Mouse (Mus musculus) lung, embryonic 15.5 days (tissue): Measurements from ENCODE around the gene Slc25a13. TPM values are rescaled to one million over a fixed set of nuclear protein-coding genes. Genes with fewer than 3 reads are reported as not detected.

ENCODE experiments used
- ATAC-seq: fragments of 200-750 bp; cut with Nextera tagmentation; 2 replicates; pipeline ENCODE4 v1.8.0; 2017; ENCODE audit warnings: moderate number of reproducible peaks, borderline replicate concordance; ENCODE audit not compliant: low FRiP score, low TSS enrichment; ENCODE audit errors: extremely low read depth
- H3K27ac ChIP-seq: fragments of 300-500 bp; sonication (generic); 2 replicates; pipeline ENCODE4 v1.5.1; 2015; ENCODE audit warnings: moderate library complexity, mild to moderate bottlenecking, inconsistent platforms
- H3K27me3 ChIP-seq: fragments of 300-500 bp; sonication (generic); 2 replicates; pipeline ENCODE4 v1.6.1; 2015; ENCODE audit warnings: inconsistent platforms
- H3K36me3 ChIP-seq: fragments of 300-500 bp; sonication (generic); 2 replicates; pipeline ENCODE4 v1.6.1; 2015; ENCODE audit warnings: inconsistent platforms
- H3K4me1 ChIP-seq: fragments of 300-500 bp; sonication (generic); 2 replicates; pipeline ENCODE4 v1.6.1; 2015; ENCODE audit warnings: inconsistent platforms
- H3K4me2 ChIP-seq: fragments of 300-500 bp; sonication (generic); 2 replicates; pipeline ENCODE4 v1.6.1; 2015; ENCODE audit warnings: inconsistent platforms, mild to moderate bottlenecking, moderate library complexity
- H3K4me3 ChIP-seq: fragments of 300-500 bp; sonication (generic); 2 replicates; pipeline ENCODE4 v1.5.1; 2015; ENCODE audit warnings: mild to moderate bottlenecking, inconsistent platforms
- H3K9ac ChIP-seq: fragments of 300-500 bp; sonication (generic); 2 replicates; pipeline ENCODE4 v1.6.1; 2015; ENCODE audit warnings: inconsistent platforms
- H3K9me3 ChIP-seq: fragments of 300-500 bp; sonication (generic); 2 replicates; pipeline ENCODE4 v1.6.1; 2016; ENCODE audit warnings: inconsistent platforms
- WGBS: fragments of 180-500 bp; shearing (Covaris S2); methylation state at CpG from one replicate; pipeline ENCODE4 v1.1.7; 2015; 5-methylcytosine and 5-hydroxymethylcytosine counted together
- polyA plus RNA-seq: library from polyadenylated mRNA; unstranded; fragments of >200 nt; fragmentation: Nextera tagmentation; extraction: Ambion mirVana; gene quantifications from 2 replicates; pipeline ENCODE4 v1.2.1, GENCODE M21; 2015

Slc25a13 gene
- 30.4 and 30.7 TPM in 2 replicates for polyA plus RNA-seq

- H3K36me3 ChIP-seq, result no peaks in the 10 kb centered on the region
- WGBS, result under 1% methylated on average over 51 of the region's 51 CpGs
- no peaks in the 10 kb centered on the region for H3K27me3 ChIP-seq
- peak within 1 kb of the TSS; percentile 56 for H3K9ac ChIP-seq
- H3K4me3 ChIP-seq, result peak within 1 kb of the TSS; percentile 66
- H3K9me3 ChIP-seq, result no peaks in the 10 kb centered on the region
- peak within 1 kb of the TSS; percentile 85 for H3K4me2 ChIP-seq
- H3K27ac ChIP-seq, result no peak within 1 kb of the TSS
- ATAC-seq, result peak; percentile 96
- peaks cover 9% of the 10 kb centered on the region; the same call in 1 of the 2 replicates for H3K4me1 ChIP-seq
These were observed at the start of gene Slc25a13 for GRCm38 (mm10) chr6:6216507-6217285. Gene Slc25a13, minus strand, starts transcription at chr6:6217173.

- H3K4me2 ChIP-seq, result no peak overlapping the region
- H3K4me3 ChIP-seq, result no peak overlapping the region
- no peaks in the 10 kb centered on the region for H3K36me3 ChIP-seq
- H3K27me3 ChIP-seq, result no peaks in the 10 kb centered on the region
- 74% methylated on average over 7 of the region's 7 CpGs for WGBS
- H3K27ac ChIP-seq, result no peak overlapping the region
- no peak for ATAC-seq
- H3K9ac ChIP-seq, result no peak overlapping the region
- H3K9me3 ChIP-seq, result no peaks in the 10 kb centered on the region
- no peaks in the 10 kb centered on the region for H3K4me1 ChIP-seq
These were observed 48.8 kb upstream of the Slc25a13 start for GRCm38 (mm10) chr6:6265761-6266160.

DNA sequence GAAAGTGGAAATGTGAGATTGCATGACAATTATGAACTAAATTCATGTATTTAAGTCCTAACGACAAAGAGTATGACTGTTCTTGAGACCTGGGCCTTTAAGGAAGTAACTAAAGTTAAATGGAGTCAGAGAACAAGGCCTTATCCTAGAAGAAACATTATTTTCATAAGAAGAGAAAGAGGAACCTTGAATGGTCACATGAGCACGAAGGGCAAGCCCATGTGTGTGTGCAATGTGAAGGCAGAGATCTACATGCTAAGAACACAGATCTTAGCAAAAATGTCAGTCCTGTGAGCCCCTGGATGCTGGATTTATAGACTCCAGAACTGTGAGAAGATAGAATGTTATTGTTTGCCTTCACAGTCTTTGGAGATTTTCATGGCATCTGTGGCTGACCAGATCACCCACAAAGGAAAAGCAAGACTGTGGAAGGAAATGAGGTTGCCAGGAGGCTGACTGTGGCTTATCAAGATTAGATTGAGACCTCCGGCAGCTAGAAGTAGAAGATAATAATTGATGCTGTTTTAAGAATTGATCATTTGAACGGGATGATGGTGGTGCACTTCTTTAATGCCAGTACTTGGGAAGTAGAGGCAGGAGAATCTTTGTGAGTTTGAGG is 46.4 kb upstream of the Slc25a13 start:
- Histone ChIP-seq H3K4me3 (no peak overlapping the region), H3K27me3 (no peaks in the 10 kb centered on the region), H3K9me3 (no peaks in the 10 kb centered on the region), H3K27ac (no peak overlapping the region), H3K9ac (no peak overlapping the region), H3K36me3 (no peaks in the 10 kb centered on the region), H3K4me2 (no peak overlapping the region), H3K4me1 (no peaks in the 10 kb centered on the region)
- WGBS, result 76% methylated on average over 4 of the region's 4 CpGs
- no peak for ATAC-seq

DNA sequence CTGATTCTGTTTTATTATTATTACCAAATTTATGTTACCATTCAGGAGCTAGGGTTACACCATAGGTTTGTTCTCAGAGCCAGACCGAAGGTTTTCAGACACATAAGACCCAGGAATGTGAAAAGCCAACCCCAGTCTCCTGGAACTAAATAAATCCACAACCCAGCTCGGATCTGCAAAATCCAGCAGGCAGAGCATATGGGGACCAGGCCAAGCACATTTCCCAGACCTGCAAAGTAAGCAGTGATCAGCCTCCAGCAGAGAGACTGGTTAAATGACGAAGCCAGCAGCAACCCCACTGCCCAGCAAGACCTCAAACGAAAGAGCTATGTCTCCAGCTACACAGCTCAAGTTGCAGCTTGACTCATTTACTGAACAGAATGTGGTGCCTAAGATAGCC is 43.9 kb upstream of the Slc25a13 start:
- ATAC-seq, result no peak
- no peak overlapping the region for H3K27ac ChIP-seq

DNA sequence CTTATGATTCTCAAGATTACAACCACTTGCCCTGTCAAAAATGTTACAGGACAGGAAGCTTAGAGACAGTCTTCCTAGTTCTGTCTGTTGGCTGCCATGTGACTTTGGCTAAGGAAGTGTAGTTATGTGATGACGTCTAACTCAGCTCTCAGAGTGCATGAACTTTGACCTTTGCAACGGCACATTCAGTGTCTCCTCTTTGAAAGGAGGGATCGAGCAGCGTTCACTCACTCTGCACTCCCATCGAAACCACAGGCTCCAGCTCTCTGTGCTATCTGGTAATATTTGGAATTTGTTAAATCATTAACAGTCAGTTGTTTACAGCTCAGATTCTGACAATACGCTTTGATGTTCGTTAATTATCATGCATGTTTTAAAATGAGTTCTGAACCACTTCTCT is 31.5 kb upstream of the Slc25a13 start:
- ATAC-seq, result no peak
- no peaks in the 10 kb centered on the region for H3K4me1 ChIP-seq
- H3K27me3 ChIP-seq, result no peaks in the 10 kb centered on the region

More for the DNA sequence above, 43.9 kb upstream of the Slc25a13 start:
- Histone ChIP-seq H3K9me3 (no peaks in the 10 kb centered on the region), H3K4me2 (no peak overlapping the region), H3K36me3 (no peaks in the 10 kb centered on the region), H3K4me1 (no peaks in the 10 kb centered on the region), H3K9ac (no peak overlapping the region), H3K27me3 (no peaks in the 10 kb centered on the region), H3K4me3 (no peak overlapping the region)
- WGBS, result 63% methylated on average over 4 of the region's 4 CpGs

DNA sequence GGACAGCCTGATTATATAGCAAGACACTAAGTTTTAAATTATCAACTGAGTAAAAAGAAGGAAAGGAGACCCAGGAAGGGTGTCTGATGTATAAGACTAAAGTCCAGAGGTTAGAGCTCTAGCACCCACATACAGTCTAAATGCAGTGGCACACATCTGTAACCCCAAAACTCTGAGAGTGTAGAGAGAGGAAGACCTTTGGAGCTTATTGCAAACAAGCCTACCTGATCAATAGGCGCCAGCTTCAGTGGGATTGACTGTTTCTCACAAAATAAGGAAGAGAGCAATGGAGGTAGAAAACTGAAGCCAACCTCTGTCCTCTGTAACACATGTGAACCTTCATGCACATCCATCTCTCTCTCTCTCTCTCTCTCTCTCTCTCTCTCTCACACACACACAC is 26.9 kb upstream of the Slc25a13 start:
- Histone ChIP-seq H3K27ac (no peak overlapping the region), H3K4me2 (no peak overlapping the region), H3K9me3 (no peaks in the 10 kb centered on the region), H3K9ac (no peak overlapping the region), H3K4me1 (0 out of 2 replicates have a peak, but pooled peaks cover 3% of the 10 kb centered on the region), H3K27me3 (no peaks in the 10 kb centered on the region), H3K4me3 (no peak overlapping the region), H3K36me3 (no peaks in the 10 kb centered on the region)
- ATAC-seq, result no peak
- WGBS, result 80% methylated on average over 1 of the region's 1 CpGs

More for the DNA sequence above, 31.5 kb upstream of the Slc25a13 start:
- Histone ChIP-seq H3K4me2 (no peak overlapping the region), H3K9me3 (no peaks in the 10 kb centered on the region), H3K36me3 (no peaks in the 10 kb centered on the region), H3K4me3 (no peak overlapping the region), H3K27ac (no peak overlapping the region), H3K9ac (no peak overlapping the region)
- WGBS, result 44% methylated on average over 7 of the region's 7 CpGs

DNA sequence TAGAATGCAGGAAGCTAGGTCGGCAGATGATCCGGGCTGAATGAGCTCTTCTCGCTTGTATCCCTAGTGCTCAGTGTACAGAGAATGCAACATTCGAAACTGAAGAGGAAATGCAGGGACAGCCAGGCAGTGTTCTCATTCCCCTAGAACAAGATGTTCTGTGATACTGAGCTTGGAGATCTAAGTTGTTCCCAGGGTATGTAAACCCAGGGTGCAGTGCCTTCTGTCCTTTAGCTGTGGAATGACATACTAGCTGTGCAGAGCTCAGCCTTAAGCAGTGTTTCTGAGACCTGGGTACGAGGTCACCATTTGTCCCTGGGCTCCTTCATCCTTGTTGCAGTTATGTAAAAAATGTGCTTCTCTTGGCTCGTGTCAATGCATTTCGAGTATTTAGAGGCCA is 25.1 kb upstream of the Slc25a13 start:
- 61% methylated on average over 7 of the region's 7 CpGs for WGBS
- Histone ChIP-seq H3K9ac (no peak overlapping the region), H3K27ac (no peak overlapping the region), H3K4me2 (no peak overlapping the region), H3K36me3 (no peaks in the 10 kb centered on the region), H3K27me3 (no peaks in the 10 kb centered on the region), H3K9me3 (no peaks in the 10 kb centered on the region), H3K4me3 (no peak overlapping the region), H3K4me1 (0 out of 2 replicates have a peak, but pooled peaks cover 3% of the 10 kb centered on the region)
- ATAC-seq, result no peak

DNA sequence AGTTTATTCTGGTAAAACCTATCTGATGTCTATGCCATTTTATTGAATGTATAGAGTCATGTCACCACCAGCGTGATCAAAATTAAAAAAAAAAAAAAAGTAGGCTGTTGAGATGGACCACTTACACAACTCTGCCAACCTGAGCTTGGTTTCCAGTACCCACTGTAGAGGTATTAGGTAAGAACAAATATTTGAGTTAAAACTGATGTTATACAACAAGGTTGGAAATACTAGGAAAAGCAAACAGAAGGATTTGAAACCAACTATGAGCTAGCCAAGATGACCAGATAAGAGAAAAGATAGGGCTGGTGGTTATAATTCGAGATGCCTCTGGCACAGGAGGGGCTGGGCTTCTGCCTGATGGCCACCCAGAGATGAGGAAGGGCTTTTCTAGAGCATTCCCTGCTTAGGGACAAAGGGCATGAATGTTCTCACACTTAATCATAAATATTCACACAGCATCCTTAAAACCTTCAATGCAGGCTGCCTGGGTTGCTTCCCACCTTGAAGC is 19.9 kb upstream of the Slc25a13 start:
- H3K4me2 ChIP-seq, result no peak overlapping the region
- WGBS, result 76% methylated on average over 2 of the region's 2 CpGs

DNA sequence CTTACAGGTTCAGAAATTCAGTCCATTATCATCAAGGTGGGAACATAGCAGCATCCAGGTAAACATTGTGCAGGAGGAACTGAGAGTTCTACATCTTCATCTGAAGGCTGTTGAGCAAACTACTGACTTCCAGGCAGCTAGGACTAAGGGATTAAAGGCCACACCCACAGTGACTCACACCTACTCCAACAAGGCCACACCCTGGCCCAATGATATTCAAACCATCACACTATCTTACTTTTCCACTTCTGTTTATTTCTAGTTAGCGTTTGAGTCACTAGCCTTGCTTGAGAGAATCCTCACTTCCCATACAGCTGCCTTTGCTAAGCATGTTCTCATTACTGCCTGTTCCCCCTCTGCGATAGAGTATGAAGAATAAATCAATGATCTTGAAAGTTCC is 13.3 kb upstream of the Slc25a13 start:
- no peaks in the 10 kb centered on the region for H3K27me3 ChIP-seq
- no peak for ATAC-seq
- H3K9me3 ChIP-seq, result no peaks in the 10 kb centered on the region
- H3K27ac ChIP-seq, result no peak overlapping the region
- H3K9ac ChIP-seq, result no peak overlapping the region
- H3K36me3 ChIP-seq, result no peaks in the 10 kb centered on the region
- no peak overlapping the region for H3K4me2 ChIP-seq
- 72% methylated on average over 2 of the region's 2 CpGs for WGBS
- H3K4me1 ChIP-seq, result no peaks in the 10 kb centered on the region
- H3K4me3 ChIP-seq, result no peak overlapping the region

More for the DNA sequence above, 19.9 kb upstream of the Slc25a13 start:
- H3K9ac ChIP-seq, result no peak overlapping the region
- H3K4me1 ChIP-seq, result 0 out of 2 replicates have a peak, but pooled peaks cover 3% of the 10 kb centered on the region
- no peaks in the 10 kb centered on the region for H3K36me3 ChIP-seq
- H3K27me3 ChIP-seq, result no peaks in the 10 kb centered on the region
- no peaks in the 10 kb centered on the region for H3K9me3 ChIP-seq
- H3K27ac ChIP-seq, result no peak overlapping the region
- no peak for ATAC-seq
- H3K4me3 ChIP-seq, result no peak overlapping the region

DNA sequence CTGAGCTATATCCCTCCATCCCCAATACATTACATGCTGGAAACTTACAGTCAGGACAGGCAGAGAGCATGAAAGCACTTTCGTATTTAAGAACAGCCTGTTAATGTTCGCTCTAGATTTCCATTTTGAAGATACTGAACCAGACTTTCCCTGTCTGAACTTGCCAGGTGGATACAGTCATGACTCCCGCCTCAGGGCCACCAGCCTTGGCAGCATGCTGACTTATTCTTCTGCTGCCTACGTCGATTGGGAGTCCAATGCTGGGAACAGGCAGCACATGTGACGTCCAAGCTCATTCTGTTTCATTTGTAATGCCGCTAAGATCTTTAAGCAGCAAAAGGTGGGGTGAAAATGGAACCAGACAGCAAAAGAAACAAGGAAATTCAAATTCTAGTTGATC is 5.7 kb upstream of the Slc25a13 start:
- H3K27me3 ChIP-seq, result no peaks in the 10 kb centered on the region
- no peak overlapping the region for H3K4me3 ChIP-seq
- no peak overlapping the region for H3K27ac ChIP-seq
- no peak overlapping the region for H3K9ac ChIP-seq
- no peak for ATAC-seq
- no peaks in the 10 kb centered on the region for H3K9me3 ChIP-seq
- 70% methylated on average over 7 of the region's 7 CpGs for WGBS
- no peaks in the 10 kb centered on the region for H3K4me1 ChIP-seq
- H3K4me2 ChIP-seq, result no peak overlapping the region
- H3K36me3 ChIP-seq, result no peaks in the 10 kb centered on the region

DNA sequence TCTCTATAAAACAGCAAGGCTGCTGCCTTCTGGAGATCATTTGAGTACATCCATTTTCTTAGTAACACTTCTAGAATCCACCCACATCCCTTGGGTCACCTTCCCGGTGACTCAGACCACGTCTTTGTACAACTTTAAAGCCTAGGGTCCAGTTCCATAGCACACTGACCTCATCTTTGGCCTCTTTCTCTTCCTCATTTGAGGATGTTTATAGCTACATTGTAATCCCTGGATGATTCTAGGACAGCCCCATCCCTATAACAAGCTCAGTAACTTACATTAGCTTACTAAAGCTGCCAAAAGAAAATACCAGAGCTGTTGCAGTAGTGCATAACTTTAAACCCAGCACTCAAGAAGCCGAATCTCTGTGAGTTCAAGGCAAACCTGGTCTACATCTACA is 3.6 kb upstream of the Slc25a13 start:
- no peak overlapping the region for H3K4me2 ChIP-seq
- no peak for ATAC-seq
- 81% methylated on average over 3 of the region's 3 CpGs for WGBS
- no peaks in the 10 kb centered on the region for H3K27me3 ChIP-seq
- no peak overlapping the region for H3K4me3 ChIP-seq
- H3K9ac ChIP-seq, result no peak overlapping the region
- peaks cover 9% of the 10 kb centered on the region; the same call in 1 of the 2 replicates for H3K4me1 ChIP-seq
- no peak overlapping the region for H3K27ac ChIP-seq
- no peaks in the 10 kb centered on the region for H3K36me3 ChIP-seq
- H3K9me3 ChIP-seq, result no peaks in the 10 kb centered on the region
